Mouse (Mus musculus) heart, embryonic 15.5 days (tissue): ENCODE data around the gene 9230102O04Rik. TPM values are rescaled to one million over a fixed set of nuclear protein-coding genes. Genes with fewer than 3 reads are reported as not detected.

Experiments
- ATAC-seq: fragments of 200-750 bp; cut with Nextera tagmentation; replicated peaks from 2 replicates; pipeline ENCODE4 v1.8.0; 2017; ENCODE audit warnings: low read depth, moderate TSS enrichment; ENCODE audit not compliant: insufficient number of reproducible peaks, insufficient read depth, low FRiP score
- H3K27ac ChIP-seq: fragments of 300-500 bp; sonication (generic); 2 replicates; pipeline ENCODE4 v1.5.1; 2015; ENCODE audit warnings: mild to moderate bottlenecking, inconsistent platforms
- H3K27me3 ChIP-seq: fragments of 300-500 bp; sonication (generic); 2 replicates; pipeline ENCODE4 v1.6.1; 2015; ENCODE audit warnings: inconsistent platforms
- H3K36me3 ChIP-seq: fragments of 300-500 bp; sonication (generic); 2 replicates; pipeline ENCODE4 v1.6.1; 2015; ENCODE audit warnings: mild to moderate bottlenecking, inconsistent platforms
- H3K4me1 ChIP-seq: fragments of 300-500 bp; sonication (generic); replicated peaks from 2 replicates; pipeline ENCODE4 v1.6.1; 2015; ENCODE audit warnings: inconsistent platforms
- H3K4me2 ChIP-seq: fragments of 300-500 bp; sonication (generic); 2 replicates; pipeline ENCODE4 v1.6.1; 2015; ENCODE audit warnings: inconsistent platforms, mild to moderate bottlenecking, moderate library complexity
- H3K4me3 ChIP-seq: fragments of 300-500 bp; sonication (generic); 2 replicates; pipeline ENCODE4 v1.5.1; 2015; ENCODE audit warnings: mild to moderate bottlenecking, inconsistent platforms
- H3K9ac ChIP-seq: fragments of 300-500 bp; sonication (generic); 2 replicates; pipeline ENCODE4 v1.6.1; 2015; ENCODE audit warnings: mild to moderate bottlenecking, inconsistent platforms
- H3K9me3 ChIP-seq: fragments of 300-500 bp; sonication (generic); replicated peaks from 2 replicates; pipeline ENCODE4 v1.6.1; 2016; ENCODE audit warnings: inconsistent platforms
- WGBS: fragments of 180-500 bp; shearing (Covaris S2); methylation state at CpG from one replicate; pipeline ENCODE4 v1.1.7; 2015; ENCODE audit warnings: mixed read lengths; 5-methylcytosine and 5-hydroxymethylcytosine counted together
- polyA plus RNA-seq: library from polyadenylated mRNA; unstranded; fragments of >200 nt; fragmentation: Nextera tagmentation; extraction: Ambion mirVana; gene quantifications from 2 replicates; pipeline ENCODE4 v1.2.1, GENCODE M21; 2015

The 9230102O04Rik gene
- polyA plus RNA-seq, 1 experiment from 2014 or later, result not detected

DNA sequence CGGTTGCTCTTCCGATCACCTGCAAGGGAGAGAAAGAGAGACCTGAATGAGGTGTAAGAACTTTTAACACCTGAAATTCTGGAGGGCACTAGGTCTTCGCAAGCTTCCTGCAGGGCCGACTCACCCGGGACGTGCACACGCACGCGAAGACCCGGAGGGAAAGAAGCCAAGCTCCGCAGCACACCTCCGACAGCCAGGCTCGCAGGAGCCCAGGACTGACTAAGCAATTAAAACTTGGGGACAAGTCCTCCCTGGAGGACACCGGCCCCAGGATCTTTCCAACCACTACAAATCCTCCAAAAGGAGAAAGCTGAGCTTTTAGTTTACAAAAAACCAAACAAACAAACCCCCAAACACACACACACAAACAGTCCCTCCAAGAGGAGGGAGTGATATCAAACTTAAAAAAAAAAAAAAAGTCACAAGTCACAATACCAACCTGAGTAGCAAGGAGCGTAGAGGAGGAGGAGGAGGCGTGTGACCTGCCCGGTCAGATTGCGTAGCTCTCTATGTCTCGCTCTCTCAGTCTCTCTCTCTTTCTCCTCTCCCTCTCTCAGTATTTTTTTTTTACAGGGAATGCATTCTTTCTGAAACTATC is 11.3 kb downstream of the 9230102O04Rik start:
- H3K36me3 ChIP-seq, result no peaks in the 10 kb centered on the region
- H3K27me3 ChIP-seq, result peaks cover 74% of the 10 kb centered on the region
- ATAC-seq, result no peak
- H3K9ac ChIP-seq, result peak overlapping the region; percentile 55; the same call in 1 of the 2 replicates
- no peaks in the 10 kb centered on the region for H3K9me3 ChIP-seq
- H3K4me1 ChIP-seq, result peaks cover 57% of the 10 kb centered on the region
- H3K27ac ChIP-seq, result peak overlapping the region; percentile 77
- peak overlapping the region; percentile 66 for H3K4me3 ChIP-seq
- WGBS, result under 1% methylated on average over 18 of the region's 19 CpGs
- peak overlapping the region; percentile 99 for H3K4me2 ChIP-seq

- under 1% methylated on average over 35 of the region's 35 CpGs for WGBS
- peak overlapping the region; percentile 42 for H3K9ac ChIP-seq
- H3K36me3 ChIP-seq, result no peaks in the 10 kb centered on the region
- peak overlapping the region; percentile 99 for H3K4me2 ChIP-seq
- H3K4me3 ChIP-seq, result peak overlapping the region; percentile 66
- H3K4me1 ChIP-seq, result peaks cover 50% of the 10 kb centered on the region
- H3K27me3 ChIP-seq, result peaks cover 74% of the 10 kb centered on the region
- no peak for ATAC-seq
- H3K27ac ChIP-seq, result no peak overlapping the region
- H3K9me3 ChIP-seq, result no peaks in the 10 kb centered on the region
Observed at GRCm38 (mm10) chr2:9877326-9877690, 12.0 kb downstream of the 9230102O04Rik start.

DNA sequence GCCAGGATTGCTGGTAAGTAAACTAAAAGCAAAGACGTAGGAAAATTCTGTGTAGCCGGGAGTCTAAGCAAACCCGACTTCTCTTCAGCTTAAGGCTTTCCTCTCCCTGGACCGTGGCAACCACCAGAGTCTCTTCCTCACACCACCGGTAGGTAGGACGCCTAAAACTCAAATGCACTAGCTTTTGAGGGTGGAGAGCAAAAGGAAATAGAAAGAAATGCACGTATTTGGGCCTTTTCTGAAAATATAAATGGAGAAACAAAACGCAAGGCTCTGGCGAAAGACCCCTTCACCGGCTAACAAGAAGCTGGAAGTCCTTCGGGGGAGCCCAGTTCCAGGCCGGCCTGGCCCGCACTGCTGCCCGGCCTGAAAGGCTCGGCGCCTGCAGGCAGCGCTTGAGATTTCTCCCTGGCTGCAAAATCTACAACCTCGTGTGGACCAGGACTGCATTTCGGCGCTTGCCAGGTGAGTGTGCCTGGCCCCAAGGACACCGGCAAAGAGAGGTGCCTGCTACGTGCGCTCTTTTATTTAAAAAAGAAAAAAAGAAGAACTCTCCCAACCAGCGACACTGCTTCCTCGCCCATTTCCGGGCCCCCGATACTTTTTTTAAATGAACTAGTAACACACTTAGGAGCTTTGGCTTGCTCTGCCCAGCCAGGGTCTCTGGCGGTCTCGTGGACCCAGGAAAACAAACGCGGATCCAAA is 12.6 kb downstream of the 9230102O04Rik start:
- Histone ChIP-seq H3K4me2 (peak overlapping the region; percentile 99), H3K9me3 (no peaks in the 10 kb centered on the region), H3K4me1 (peaks cover 44% of the 10 kb centered on the region), H3K27ac (no peak overlapping the region), H3K36me3 (no peaks in the 10 kb centered on the region), H3K27me3 (peaks cover 70% of the 10 kb centered on the region), H3K9ac (peak overlapping the region; percentile 42), H3K4me3 (peak overlapping the region; percentile 66)
- WGBS, result 10% methylated on average over 31 of the region's 31 CpGs
- no peak for ATAC-seq

DNA sequence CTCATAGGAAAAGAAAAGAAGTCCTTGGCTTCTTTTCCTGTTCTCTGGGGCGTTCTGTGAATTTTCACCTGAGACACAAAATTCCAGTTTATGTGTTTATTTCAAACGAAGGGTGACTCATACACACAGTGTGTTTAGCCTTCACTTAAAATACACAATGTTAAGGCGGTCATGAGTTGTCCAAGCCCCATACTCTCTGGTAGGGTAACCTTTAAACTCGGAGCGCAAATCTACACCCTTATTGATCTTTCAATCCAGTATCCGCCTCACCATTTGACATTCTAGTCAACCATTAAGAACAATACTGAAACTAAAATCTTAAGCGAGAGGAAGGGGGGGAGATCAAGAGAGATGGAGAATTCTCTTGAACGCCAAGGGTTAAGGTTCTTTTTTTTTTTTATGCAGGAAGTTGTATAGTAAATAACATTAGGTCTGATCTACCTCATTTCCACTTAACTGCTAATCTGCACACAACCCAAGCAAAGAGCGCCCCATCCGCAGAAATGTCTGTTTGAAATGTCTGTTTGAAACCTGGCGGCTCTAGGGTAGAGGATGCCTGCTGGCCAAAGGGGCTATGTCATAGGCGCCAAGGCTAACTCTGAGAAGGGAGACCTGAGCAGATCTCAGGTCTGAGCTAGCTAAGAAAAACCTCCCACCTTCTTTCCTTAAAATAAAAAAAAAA is 13.5 kb downstream of the 9230102O04Rik start:
- H3K9ac ChIP-seq, result no peak overlapping the region
- peak overlapping the region; percentile 66 for H3K4me3 ChIP-seq
- no peaks in the 10 kb centered on the region for H3K36me3 ChIP-seq
- no peaks in the 10 kb centered on the region for H3K9me3 ChIP-seq
- peaks cover 40% of the 10 kb centered on the region for H3K4me1 ChIP-seq
- no peak overlapping the region for H3K27ac ChIP-seq
- H3K4me2 ChIP-seq, result peak overlapping the region; percentile 99
- H3K27me3 ChIP-seq, result peaks cover 62% of the 10 kb centered on the region
- no peak for ATAC-seq
- WGBS, result 50% methylated on average over 12 of the region's 12 CpGs

GRCm38 (mm10) chr2:9875220-9875619 is 14.1 kb downstream of the 9230102O04Rik start:
- Histone ChIP-seq H3K27me3 (peaks cover 57% of the 10 kb centered on the region), H3K36me3 (no peaks in the 10 kb centered on the region), H3K9me3 (no peaks in the 10 kb centered on the region), H3K4me3 (no peak overlapping the region; the same call in 1 of the 2 replicates), H3K9ac (no peak overlapping the region), H3K27ac (no peak overlapping the region), H3K4me1 (peaks cover 35% of the 10 kb centered on the region), H3K4me2 (peak overlapping the region; percentile 33; the same call in 1 of the 2 replicates)
- no peak for ATAC-seq
- 22% methylated on average over 4 of the region's 4 CpGs for WGBS

DNA sequence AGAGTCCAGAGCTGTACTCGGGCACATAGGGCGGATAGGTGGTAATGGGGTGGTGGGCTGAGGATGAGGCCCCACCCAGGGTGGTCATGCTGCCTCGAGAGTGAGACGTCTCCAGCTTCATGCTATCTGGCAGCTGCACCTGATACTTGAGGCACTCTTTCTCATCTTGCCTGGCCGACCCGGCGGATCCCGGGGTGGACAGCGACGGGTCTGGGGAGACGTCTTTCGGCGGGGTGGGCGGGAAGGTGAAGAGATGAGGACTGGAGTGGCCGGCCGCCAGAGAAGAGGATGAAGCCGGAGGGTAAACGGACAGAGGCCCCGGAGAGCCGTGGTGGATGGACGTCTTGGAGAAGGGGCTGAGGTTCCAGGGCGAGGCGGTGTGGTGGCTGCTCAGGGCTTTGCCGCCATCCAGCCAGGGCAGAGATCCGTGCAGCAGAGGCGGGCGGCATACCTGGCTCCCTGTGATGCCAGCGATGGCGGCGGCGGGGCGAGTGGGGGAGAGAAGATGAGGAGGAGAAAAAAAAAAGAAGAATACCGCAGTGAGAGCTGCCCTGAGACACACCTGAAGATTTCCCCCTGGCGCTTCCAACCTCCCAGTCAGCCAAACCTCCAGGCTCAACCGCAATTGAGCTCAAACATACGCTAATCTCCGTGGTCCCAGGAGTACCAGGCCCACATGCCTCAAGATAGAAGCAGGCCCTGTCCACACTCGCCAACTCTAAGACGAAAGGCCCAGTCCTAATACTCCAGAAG is 14.7 kb downstream of the 9230102O04Rik start:
- H3K27me3 ChIP-seq, result peaks cover 52% of the 10 kb centered on the region
- no peaks in the 10 kb centered on the region for H3K9me3 ChIP-seq
- peaks cover 30% of the 10 kb centered on the region for H3K4me1 ChIP-seq
- H3K4me3 ChIP-seq, result no peak overlapping the region; the same call in 1 of the 2 replicates
- no peak for ATAC-seq
- no peak overlapping the region for H3K9ac ChIP-seq
- H3K4me2 ChIP-seq, result peak overlapping the region; percentile 33
- no peak overlapping the region for H3K27ac ChIP-seq
- WGBS, result 19% methylated on average over 39 of the region's 39 CpGs
- no peaks in the 10 kb centered on the region for H3K36me3 ChIP-seq

- ATAC-seq, result no peak
- Histone ChIP-seq H3K4me1 (peaks cover 26% of the 10 kb centered on the region), H3K27me3 (peaks cover 52% of the 10 kb centered on the region), H3K4me3 (no peak overlapping the region), H3K27ac (no peak overlapping the region), H3K9me3 (no peaks in the 10 kb centered on the region), H3K4me2 (no peak overlapping the region), H3K9ac (no peak overlapping the region), H3K36me3 (no peaks in the 10 kb centered on the region)
- WGBS, result 56% methylated on average over 2 of the region's 2 CpGs
Observed at GRCm38 (mm10) chr2:9873757-9874156, 15.6 kb downstream of the 9230102O04Rik start.

- Histone ChIP-seq H3K27ac (0 out of 2 replicates have a peak overlapping the region, but pooled peaks have one; percentile 21), H3K4me3 (peak overlapping the region; percentile 6; the same call in 1 of the 2 replicates), H3K36me3 (no peaks in the 10 kb centered on the region), H3K9ac (no peak overlapping the region), H3K4me2 (peak overlapping the region; percentile 30; the same call in 1 of the 2 replicates), H3K27me3 (peaks cover 52% of the 10 kb centered on the region), H3K4me1 (peaks cover 15% of the 10 kb centered on the region), H3K9me3 (no peaks in the 10 kb centered on the region)
- no peak for ATAC-seq
- WGBS, result 24% methylated on average over 12 of the region's 12 CpGs
Observed at GRCm38 (mm10) chr2:9872682-9873081, 16.7 kb downstream of the 9230102O04Rik start.

DNA sequence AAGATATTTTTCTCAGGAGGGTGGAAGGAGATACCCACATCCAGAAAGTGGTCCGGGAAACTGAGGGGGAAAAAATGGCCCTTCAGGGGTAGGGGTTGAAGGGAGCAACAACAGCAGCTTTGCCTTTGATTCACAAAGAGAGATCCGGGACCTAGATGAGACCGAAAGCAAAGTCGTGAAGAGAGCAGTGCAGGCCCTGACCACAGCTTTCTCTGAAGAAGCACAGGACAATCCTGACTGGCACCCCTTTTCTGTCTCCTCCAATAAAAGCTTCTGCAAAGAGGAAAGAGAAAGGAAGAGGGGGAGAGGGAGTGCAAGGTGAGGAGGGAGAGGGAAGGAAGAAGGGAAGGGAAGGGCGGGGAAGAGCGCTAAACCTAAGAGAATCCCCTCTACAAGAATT is 17.5 kb downstream of the 9230102O04Rik start:
- Histone ChIP-seq H3K4me2 (peak overlapping the region; percentile 30; the same call in 1 of the 2 replicates), H3K4me1 (peaks cover 6% of the 10 kb centered on the region; the same call in 1 of the 2 replicates), H3K9me3 (no peaks in the 10 kb centered on the region), H3K27ac (no peak overlapping the region; the same call in 1 of the 2 replicates), H3K27me3 (peaks cover 49% of the 10 kb centered on the region), H3K9ac (no peak overlapping the region), H3K36me3 (no peaks in the 10 kb centered on the region), H3K4me3 (no peak overlapping the region)
- no peak for ATAC-seq
- 40% methylated on average over 6 of the region's 6 CpGs for WGBS

- Histone ChIP-seq H3K4me3 (no peak overlapping the region), H3K9me3 (no peaks in the 10 kb centered on the region), H3K9ac (no peak overlapping the region), H3K27ac (no peak overlapping the region; the same call in 1 of the 2 replicates), H3K4me2 (peak overlapping the region; percentile 30; the same call in 1 of the 2 replicates), H3K4me1 (0 out of 2 replicates have a peak, but pooled peaks cover 6% of the 10 kb centered on the region), H3K36me3 (no peaks in the 10 kb centered on the region), H3K27me3 (peaks cover 43% of the 10 kb centered on the region)
- 0 out of 2 replicates have a peak, but pooled peaks have one; percentile 28 for ATAC-seq
- WGBS, result 31% methylated on average over 4 of the region's 4 CpGs
Observed at GRCm38 (mm10) chr2:9871141-9871716, 18.1 kb downstream of the 9230102O04Rik start.
